Mouse (Mus musculus): ENCODE data around the gene Lax1. TPM values are rescaled to one million over a fixed set of nuclear protein-coding genes. Genes with fewer than 3 reads are reported as not detected.
"Not testable (repeated sequence)": the region's sequence is repeated elsewhere in the genome, so short reads cannot be mapped to it uniquely, and the experiment has no call there.

Gene Lax1
- under 1 TPM in 1 of 2 experiments, not detected in 1; 0.29 TPM for total RNA-seq (2021)
- long read RNA-seq: 0 reads

DNA sequence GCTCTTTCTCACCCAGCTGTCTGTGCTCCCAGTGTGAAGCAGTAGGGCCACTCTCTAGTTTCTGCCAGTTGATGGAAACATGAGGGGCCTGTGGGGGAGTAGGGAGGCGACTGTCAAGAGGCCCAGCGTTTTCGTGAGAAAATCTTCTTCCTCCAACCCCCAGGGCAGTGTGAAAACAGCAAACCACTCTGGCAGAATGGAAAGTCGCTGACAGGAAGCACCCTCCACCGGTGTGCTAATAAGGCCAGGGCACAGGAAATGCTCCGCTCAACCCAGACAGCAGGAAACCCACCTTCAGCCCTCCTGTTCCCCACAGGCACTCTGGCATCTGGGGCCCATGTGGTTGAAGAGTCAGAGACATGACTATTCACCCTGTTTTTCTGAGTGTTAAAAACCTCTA, at the start of gene Lax1:
Gene Lax1 (minus strand): TSS at position 212 of the 400 bp plus-strand sequence.
- DNase-seq (ENCODE audit: low spot score in 2 of 2): no peak

GRCm38 (mm10) chr1:133736664-133737063, 46.8 kb upstream of the Lax1 start:
- no peak for DNase-seq (ENCODE audit: low spot score in 2 of 2)

DNA sequence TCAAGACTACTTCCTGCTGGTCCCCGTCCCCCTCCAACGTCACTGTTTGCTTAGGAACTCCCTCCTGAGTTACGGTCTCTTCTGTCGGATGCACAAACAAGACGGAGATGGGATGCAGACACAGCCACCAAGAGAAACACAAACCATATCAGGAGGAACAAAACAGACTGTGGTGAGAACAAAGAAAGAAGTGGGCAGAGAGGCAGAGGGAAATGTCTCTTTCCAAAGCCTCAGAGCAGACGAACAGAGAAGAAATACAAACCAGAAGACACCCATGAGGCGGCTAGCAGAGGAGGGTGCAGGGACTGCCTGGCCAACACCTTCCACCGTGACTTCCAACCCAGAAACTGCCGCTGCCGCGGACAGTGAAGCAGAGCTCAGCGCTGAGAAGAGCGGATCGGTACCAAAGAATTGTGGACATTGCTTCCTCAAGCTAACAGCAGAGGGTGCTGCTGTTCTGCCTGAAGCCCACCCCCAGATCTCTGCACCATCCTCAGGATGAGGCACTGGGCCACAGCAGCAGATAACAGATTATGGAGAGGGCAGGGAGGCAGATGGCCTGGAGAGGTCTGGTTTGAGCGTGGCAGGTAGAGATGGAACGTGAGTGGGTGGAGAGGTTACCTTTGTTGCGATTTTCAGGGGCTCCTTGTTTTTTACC, 46.2 kb upstream of the Lax1 start:
- peak; percentile 84 to 85 for DNase-seq (ENCODE audit: low spot score in 2 of 2)

DNA sequence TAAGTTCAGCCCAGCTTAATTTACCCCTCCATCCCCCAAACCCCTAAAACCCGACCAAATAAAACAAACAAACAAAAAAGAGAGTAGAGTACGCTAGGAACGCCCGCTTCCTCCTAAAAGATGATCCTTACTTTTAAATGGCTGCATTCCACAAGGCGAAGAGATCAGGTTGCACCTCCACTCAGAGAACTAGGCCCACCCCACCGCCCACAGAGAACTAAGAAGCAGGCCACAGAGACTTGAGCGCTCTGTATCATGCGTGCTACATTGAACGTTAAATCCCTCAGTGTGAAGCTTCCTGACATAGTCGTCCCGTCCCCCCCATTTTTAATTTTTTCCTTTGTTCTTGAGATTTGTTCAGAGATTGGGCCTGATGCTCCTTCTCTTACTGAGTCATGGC, 42.9 kb upstream of the Lax1 start:
- no peak for DNase-seq (ENCODE audit: low spot score in 2 of 2)

DNA sequence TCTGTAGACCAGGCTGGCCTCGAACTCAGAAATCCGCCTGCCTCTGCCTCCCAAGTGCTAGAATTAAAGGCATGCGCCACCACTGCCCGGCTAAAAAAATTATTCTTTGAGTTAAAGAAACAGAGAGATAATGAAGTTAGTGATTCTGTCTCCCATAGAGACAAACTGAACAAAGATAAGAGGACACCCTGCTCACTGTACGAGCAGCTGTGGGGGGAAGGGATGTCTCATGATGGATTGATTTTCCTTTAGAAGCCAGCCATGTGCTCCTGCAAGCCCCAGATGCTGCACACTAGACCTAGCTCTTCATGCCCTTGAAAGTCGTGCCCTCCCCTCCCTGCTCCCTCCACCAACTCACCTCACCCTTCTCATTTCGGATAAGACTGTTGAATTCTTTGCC, 38.4 kb upstream of the Lax1 start:
- no peak for DNase-seq (ENCODE audit: low spot score in 2 of 2)

- DNase-seq (ENCODE audit: low spot score in 2 of 2): no peak
Observed at GRCm38 (mm10) chr1:133720342-133720741, 30.4 kb upstream of the Lax1 start.

DNA sequence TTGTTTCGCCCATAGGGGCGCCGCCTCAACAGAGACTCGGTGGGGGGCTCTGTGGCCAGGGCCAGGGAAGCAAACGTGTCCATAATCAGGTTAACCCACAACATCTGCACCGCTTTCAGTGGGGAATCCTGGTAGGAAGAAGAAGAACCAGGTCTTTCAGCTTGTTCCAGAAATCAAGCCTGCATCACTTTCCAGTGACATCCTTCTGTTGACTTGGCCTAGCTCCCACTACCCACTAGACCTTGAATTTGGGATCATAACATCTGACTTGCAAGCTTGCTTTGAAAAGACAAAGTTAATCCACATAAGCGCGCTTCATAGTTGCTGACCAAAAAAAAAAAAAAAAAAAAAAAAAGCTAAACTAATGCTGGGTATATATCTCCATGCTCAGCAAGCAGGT, 28.9 kb upstream of the Lax1 start:
- DNase-seq (ENCODE audit: low spot score in 2 of 2): no peak

GRCm38 (mm10) chr1:133718296-133718695, 28.4 kb upstream of the Lax1 start:
- DNase-seq (ENCODE audit: low spot score in 2 of 2): no peak

- peak in 1 of 2 experiments; percentile 20 for DNase-seq (ENCODE audit: low spot score in 2 of 2)
Observed at GRCm38 (mm10) chr1:133716464-133716863, 26.6 kb upstream of the Lax1 start.

GRCm38 (mm10) chr1:133715191-133715590, 25.3 kb upstream of the Lax1 start:
- DNase-seq (ENCODE audit: low spot score in 2 of 2): no peak

- DNase-seq (ENCODE audit: low spot score in 2 of 2): peak; percentile 32 to 35
Observed at GRCm38 (mm10) chr1:133713009-133713370, 23.1 kb upstream of the Lax1 start.

- no peak for DNase-seq (ENCODE audit: low spot score in 2 of 2)
Observed at GRCm38 (mm10) chr1:133712288-133713008, 22.5 kb upstream of the Lax1 start.

DNA sequence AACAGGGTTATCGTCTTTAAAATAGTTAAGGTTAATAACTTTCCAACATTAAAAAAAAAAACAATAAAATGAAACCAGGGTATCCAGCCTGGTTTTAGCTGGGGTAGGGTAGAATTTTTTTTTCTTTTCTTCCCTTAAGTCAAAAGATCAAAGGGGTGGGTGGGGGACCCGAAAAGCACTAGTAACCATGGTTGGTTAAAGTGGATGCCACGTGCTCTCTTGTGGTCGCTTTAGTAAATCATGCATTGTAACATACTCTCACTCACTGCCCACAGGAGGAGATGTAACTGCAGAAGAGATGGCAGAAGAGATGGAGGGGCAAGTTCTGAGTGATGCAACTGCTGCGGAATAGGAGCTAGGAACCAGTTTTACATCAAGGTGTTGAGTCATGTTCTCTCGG, 21.5 kb upstream of the Lax1 start:
- no peak for DNase-seq (ENCODE audit: low spot score in 2 of 2)

- DNase-seq (ENCODE audit: low spot score in 2 of 2): no peak
Observed at GRCm38 (mm10) chr1:133710895-133711294, 21.0 kb upstream of the Lax1 start.

GRCm38 (mm10) chr1:133709292-133709691, 19.4 kb upstream of the Lax1 start:
- no peak for DNase-seq (ENCODE audit: low spot score in 2 of 2)

DNA sequence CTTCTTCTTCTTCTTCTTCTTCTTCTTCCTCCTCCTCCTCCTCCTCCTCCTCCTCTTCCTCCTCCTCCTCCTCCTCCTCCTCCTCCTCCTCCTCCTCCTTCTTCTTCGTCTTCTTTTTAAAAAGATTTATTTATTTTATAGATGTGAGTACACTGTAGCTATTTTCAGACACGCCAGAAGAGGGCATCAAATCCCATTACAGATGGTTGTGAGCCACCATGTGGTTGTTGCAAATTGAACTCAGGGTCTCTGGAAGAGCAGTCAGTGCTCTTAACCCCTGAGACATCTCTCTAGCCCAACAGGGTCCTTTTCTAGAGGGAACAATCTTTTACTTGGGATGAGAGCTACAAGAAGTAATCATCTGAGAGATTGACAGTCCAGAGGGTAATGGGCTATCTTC, 11.9 kb upstream of the Lax1 start:
- not testable (repeated sequence) for DNase-seq (ENCODE audit: low spot score in 2 of 2)

DNA sequence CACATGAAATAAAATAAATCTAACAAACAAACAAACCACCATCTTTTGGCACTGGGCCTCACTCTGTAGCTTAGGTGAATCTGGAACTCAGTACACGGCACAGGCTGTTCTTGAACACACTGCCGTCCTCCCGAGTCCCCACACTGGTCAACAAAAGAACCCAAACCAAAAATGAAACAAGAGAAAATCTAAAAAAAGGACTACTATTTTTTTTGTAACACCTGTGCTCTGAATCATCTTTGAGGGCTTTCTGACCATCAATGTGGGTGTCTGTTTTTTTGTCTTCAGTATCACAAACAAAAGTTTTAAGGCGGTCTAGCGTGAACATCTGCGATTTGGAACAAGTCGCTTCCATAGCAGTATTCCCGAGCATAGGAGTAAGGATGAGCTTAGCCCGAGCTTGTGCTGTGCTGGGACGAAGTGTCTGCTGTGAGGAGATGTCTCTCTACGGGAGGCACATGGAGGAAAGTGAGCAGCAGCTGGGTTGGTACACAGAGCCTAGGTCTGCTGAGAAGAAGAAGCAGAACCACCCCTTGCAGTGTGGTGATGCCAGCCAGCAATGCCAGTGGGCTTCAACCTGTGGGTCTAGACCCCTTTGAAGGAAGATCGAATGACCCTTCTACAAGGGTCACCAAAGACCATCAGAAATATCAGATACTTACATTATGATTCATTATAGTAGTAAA, 8.2 kb upstream of the Lax1 start:
- no peak for DNase-seq (ENCODE audit: low spot score in 2 of 2)

DNA sequence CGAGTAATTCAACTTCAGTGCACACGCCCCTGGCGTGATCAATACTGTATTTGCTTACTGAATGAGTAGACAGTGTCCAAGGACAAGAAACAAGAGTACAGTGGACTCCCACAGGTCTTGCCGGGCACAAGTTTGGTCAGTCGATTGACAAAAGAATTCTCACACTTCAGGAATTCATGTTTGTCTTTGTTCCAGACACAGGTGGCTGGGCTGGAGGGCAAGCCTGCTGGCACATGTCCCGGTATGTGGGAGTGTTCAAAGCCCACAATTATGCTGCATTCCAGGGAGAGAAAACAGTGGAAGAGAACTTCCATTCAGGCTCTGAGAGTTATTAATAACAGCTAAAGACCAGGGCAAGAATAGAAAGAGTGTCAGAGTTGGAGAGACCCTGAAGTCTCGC, 6.0 kb upstream of the Lax1 start:
- no peak for DNase-seq (ENCODE audit: low spot score in 2 of 2)

GRCm38 (mm10) chr1:133694876-133695275, 5.0 kb upstream of the Lax1 start:
- no peak for DNase-seq (ENCODE audit: low spot score in 2 of 2)

GRCm38 (mm10) chr1:133694301-133694700, 4.4 kb upstream of the Lax1 start:
- DNase-seq (ENCODE audit: low spot score in 2 of 2): no peak

GRCm38 (mm10) chr1:133693536-133694114, 3.7 kb upstream of the Lax1 start:
- DNase-seq (ENCODE audit: low spot score in 2 of 2): no peak

DNA sequence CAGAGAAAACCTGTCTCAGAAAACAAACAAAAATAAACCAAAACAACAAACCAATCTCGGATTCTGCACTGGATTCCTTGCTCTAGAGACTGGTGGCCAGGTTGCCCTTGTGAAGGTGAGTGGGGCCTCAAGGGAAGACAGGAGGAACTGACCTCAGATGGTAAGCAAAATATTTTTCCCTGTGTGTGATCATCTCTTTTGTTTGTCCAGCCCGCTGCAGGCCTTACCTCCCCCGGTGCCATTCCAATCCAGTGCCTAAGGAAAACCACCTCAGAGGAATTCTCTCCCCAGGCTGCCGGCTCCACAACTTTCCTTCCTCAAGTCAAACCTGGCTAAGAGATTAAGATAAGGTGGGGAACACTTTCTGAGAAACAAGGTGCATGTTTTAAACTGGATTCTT, 2.3 kb upstream of the Lax1 start:
- DNase-seq (ENCODE audit: low spot score in 2 of 2): no peak
